Mouse (Mus musculus) C2C12 (cell line): Measurements from ENCODE around the gene Ehd2.
A peak's percentile ranks its signal among the peaks of the same experiment; 100 is the strongest.

Source experiments
- CEBPB ChIP-seq: IDR thresholded peaks from one replicate; pipeline ENCODE4 v1.6.1; 2011; ENCODE audit warnings: low read depth, mild to moderate bottlenecking, control low read depth, moderate library complexity
- CTCF ChIP-seq: IDR thresholded peaks from one replicate; pipeline ENCODE4 v1.5.1; 2011; ENCODE audit not compliant: control insufficient read depth, insufficient read depth, insufficient read length
- FOSL1 ChIP-seq: IDR thresholded peaks from one replicate; pipeline ENCODE4 v1.8.0; 2011; ENCODE audit warnings: mild to moderate bottlenecking, low read length; ENCODE audit not compliant: poor library complexity, insufficient read depth, severe bottlenecking
- MAX ChIP-seq: IDR thresholded peaks from one replicate; pipeline ENCODE4 v1.6.1; 2011; ENCODE audit warnings: mild to moderate bottlenecking, control low read depth
- USF1 ChIP-seq: IDR thresholded peaks from one replicate; pipeline ENCODE4 v1.6.1; 2011; ENCODE audit warnings: low read depth, mild to moderate bottlenecking, control low read depth, moderate library complexity

- TF ChIP-seq CTCF (peak; percentile 59), USF1 (no peak), FOSL1 (no peak), CEBPB (no peak), MAX (no peak)
Observed at GRCm38 (mm10) chr7:15974712-15975111, 7.3 kb upstream of the Ehd2 start.
